Mouse (Mus musculus) embryonic facial prominence, embryonic 11.5 days (tissue): ENCODE results near the gene Skida1. TPM values are rescaled to one million over a fixed set of nuclear protein-coding genes. Genes with fewer than 3 reads are reported as not detected.

Experiments
- ATAC-seq: fragments of 200-750 bp; cut with Nextera tagmentation; replicated peaks from 2 replicates; pipeline ENCODE4 v1.8.0; 2017; ENCODE audit warnings: low read depth; ENCODE audit not compliant: insufficient number of reproducible peaks, low FRiP score, low TSS enrichment
- DNase-seq: peaks from one replicate; pipeline ENCODE4 v3.0.0-alpha.2; 2015; ENCODE audit warnings: low spot score
- H3K27ac ChIP-seq: fragments of 300-500 bp; sonication (generic); replicated peaks from 2 replicates; pipeline ENCODE4 v1.5.1; 2014; ENCODE audit warnings: mild to moderate bottlenecking, low read depth, low read length, control low read depth
- H3K27me3 ChIP-seq: fragments of 300-500 bp; sonication (generic); 2 replicates; pipeline ENCODE4 v1.6.1; 2014; ENCODE audit warnings: mild to moderate bottlenecking, low read length, moderate library complexity, mixed read lengths; ENCODE audit not compliant: control insufficient read depth, insufficient read depth
- H3K36me3 ChIP-seq: fragments of 300-500 bp; sonication (generic); replicated peaks from 2 replicates; pipeline ENCODE4 v1.6.1; 2014; ENCODE audit warnings: low read depth, mild to moderate bottlenecking, low read length, moderate library complexity, mixed read lengths; ENCODE audit not compliant: control insufficient read depth, insufficient read depth
- H3K4me1 ChIP-seq: fragments of 300-500 bp; sonication (generic); 2 replicates; pipeline ENCODE4 v1.6.1; 2014; ENCODE audit warnings: low read length, mixed read lengths; ENCODE audit not compliant: control insufficient read depth, insufficient read depth
- H3K4me2 ChIP-seq: fragments of 300-500 bp; sonication (generic); 2 replicates; pipeline ENCODE4 v1.6.1; 2014; ENCODE audit warnings: low read depth, mild to moderate bottlenecking, control low read depth, low read length, moderate library complexity
- H3K4me3 ChIP-seq: fragments of 300-500 bp; sonication (generic); 2 replicates; pipeline ENCODE4 v1.5.1; 2014; ENCODE audit warnings: low read depth, low read length, control low read depth
- H3K9ac ChIP-seq: fragments of 300-500 bp; sonication (generic); replicated peaks from 2 replicates; pipeline ENCODE4 v1.6.1; 2014; ENCODE audit warnings: mild to moderate bottlenecking, control low read depth, low read length
- H3K9me3 ChIP-seq: fragments of 300-500 bp; sonication (generic); replicated peaks from 2 replicates; pipeline ENCODE4 v1.6.1; 2016; ENCODE audit warnings: mild to moderate bottlenecking, low read length, inconsistent platforms, mixed read lengths; ENCODE audit not compliant: control insufficient read depth
- WGBS: fragments of 180-500 bp; shearing (Covaris S2); extraction: QIAGEN DNeasy Blood & Tissue Kit; methylation state at CpG from one replicate; pipeline ENCODE4 v1.1.7; 2014; 5-methylcytosine and 5-hydroxymethylcytosine counted together
- polyA plus RNA-seq: library from polyadenylated mRNA; unstranded; fragments of >200 nt; fragmentation: Nextera tagmentation; extraction: Ambion mirVana; gene quantifications from 2 replicates; pipeline ENCODE4 v1.2.1, GENCODE M21; 2014

The Skida1 gene
- polyA plus RNA-seq, 1 experiment from 2014 or later: 16.9 TPM

GRCm38 (mm10) chr2:18040347-18041160, 8.3 kb downstream of the Skida1 start:
- WGBS: 6% methylated on average over 27 of the region's 27 CpGs
- Histone ChIP-seq H3K27me3 (no peaks in the 10 kb centered on the region), H3K4me2 (peak overlapping the region; percentile 78), H3K9me3 (no peaks in the 10 kb centered on the region), H3K9ac (peak overlapping the region; percentile 89), H3K4me3 (peak overlapping the region; percentile 28), H3K36me3 (no peaks in the 10 kb centered on the region), H3K4me1 (peaks cover 9% of the 10 kb centered on the region), H3K27ac (peak overlapping the region; percentile 94)
- no peak for DNase-seq
- peak; percentile 20; the same call in 1 of the 2 replicates for ATAC-seq

GRCm38 (mm10) chr2:18039566-18040290, 9.1 kb downstream of the Skida1 start:
- DNase-seq (peak; percentile 66), ATAC-seq (peak; percentile 46)
- Histone ChIP-seq H3K4me1 (peaks cover 9% of the 10 kb centered on the region), H3K9me3 (no peaks in the 10 kb centered on the region), H3K27ac (peak overlapping the region; percentile 94), H3K4me3 (peak overlapping the region; percentile 19; the same call in 1 of the 2 replicates), H3K27me3 (no peaks in the 10 kb centered on the region), H3K9ac (peak overlapping the region; percentile 89), H3K36me3 (no peaks in the 10 kb centered on the region), H3K4me2 (peak overlapping the region; percentile 78)
- WGBS: 2% methylated on average over 46 of the region's 46 CpGs

- peak; percentile 59 for DNase-seq
- no peaks in the 10 kb centered on the region for H3K27me3 ChIP-seq
- H3K4me2 ChIP-seq: peak overlapping the region; percentile 78
- ATAC-seq: no peak
- peaks cover 9% of the 10 kb centered on the region for H3K4me1 ChIP-seq
- no peaks in the 10 kb centered on the region for H3K9me3 ChIP-seq
- H3K4me3 ChIP-seq: no peak overlapping the region
- H3K9ac ChIP-seq: peak overlapping the region; percentile 89
- no peaks in the 10 kb centered on the region for H3K36me3 ChIP-seq
- WGBS: 16% methylated on average over 10 of the region's 10 CpGs
- H3K27ac ChIP-seq: 0 out of 2 replicates have a peak overlapping the region, but pooled peaks have one; percentile 9
Observed at GRCm38 (mm10) chr2:18038895-18039371, 9.9 kb downstream of the Skida1 start.

GRCm38 (mm10) chr2:18038141-18038752, 10.6 kb downstream of the Skida1 start:
- 36% methylated on average over 3 of the region's 3 CpGs for WGBS
- no peak overlapping the region for H3K27ac ChIP-seq

GRCm38 (mm10) chr2:18037491-18037890, 11.4 kb downstream of the Skida1 start, which contains the start of gene A930004D18Rik:
Gene A930004D18Rik, minus strand, starts transcription at chr2:18037737.
- H3K9ac ChIP-seq: no peak within 1 kb of the TSS; the same call in 1 of the 2 replicates
- no peak within 1 kb of the TSS for H3K4me3 ChIP-seq
- peaks cover 15% of the 10 kb centered on the region for H3K4me1 ChIP-seq
- ATAC-seq: no peak
- H3K4me2 ChIP-seq: no peak within 1 kb of the TSS
- DNase-seq: no peak
- 34% methylated on average over 2 of the region's 2 CpGs for WGBS
- no peak within 1 kb of the TSS for H3K27ac ChIP-seq
- no peaks in the 10 kb centered on the region for H3K27me3 ChIP-seq
- H3K36me3 ChIP-seq: no peaks in the 10 kb centered on the region
- no peaks in the 10 kb centered on the region for H3K9me3 ChIP-seq

More at GRCm38 (mm10) chr2:18038141-18038752, 10.6 kb downstream of the Skida1 start:
- Histone ChIP-seq H3K4me3 (no peak overlapping the region), H3K9me3 (no peaks in the 10 kb centered on the region), H3K9ac (no peak overlapping the region; the same call in 1 of the 2 replicates), H3K36me3 (no peaks in the 10 kb centered on the region), H3K4me1 (peaks cover 13% of the 10 kb centered on the region), H3K4me2 (no peak overlapping the region), H3K27me3 (no peaks in the 10 kb centered on the region)
- ATAC-seq (no peak), DNase-seq (peak; percentile 6)

- ATAC-seq (no peak), DNase-seq (peak; percentile 19)
- H3K4me2 ChIP-seq: no peak overlapping the region
- H3K4me1 ChIP-seq: peaks cover 10% of the 10 kb centered on the region
- H3K9me3 ChIP-seq: no peaks in the 10 kb centered on the region
- no peaks in the 10 kb centered on the region for H3K27me3 ChIP-seq
- no peak overlapping the region; the same call in 1 of the 2 replicates for H3K27ac ChIP-seq
- H3K4me3 ChIP-seq: no peak overlapping the region
- H3K9ac ChIP-seq: no peak overlapping the region
- H3K36me3 ChIP-seq: no peaks in the 10 kb centered on the region
- WGBS: 36% methylated on average over 10 of the region's 10 CpGs
Observed at GRCm38 (mm10) chr2:18034371-18035250, 14.2 kb downstream of the Skida1 start.
